Mouse (Mus musculus) spleen, postnatal 4 days (tissue): ENCODE data around the gene Gm14685.
"Not testable (repeated sequence)": the region's sequence is repeated elsewhere in the genome, so short reads cannot be mapped to it uniquely, and the experiment has no call there.

Experiments used
- DNase-seq, 2 experiments: peaks; one replicate each; pipeline ENCODE4 v3.0.0; 2022; ENCODE audit warnings: low spot score in 2 of 2

Gm14685 gene

GRCm38 (mm10) chrX:73116747-73117146 lies at the start of gene Gm14685:
Gene Gm14685 (plus strand): TSS chrX:73117047.
- not testable (repeated sequence) for DNase-seq

- not testable (repeated sequence) for DNase-seq
Measured at GRCm38 (mm10) chrX:73082267-73083055, 34.4 kb upstream of the Gm14685 start, which contains the start of gene Xlr4a. Gene Xlr4a (minus strand): TSS chrX:73082478.

- not testable (repeated sequence) for DNase-seq
Measured at GRCm38 (mm10) chrX:73096941-73097508, 19.8 kb upstream of the Gm14685 start, which contains the start of gene Xlr3a. Gene Xlr3a (minus strand): TSS chrX:73097095.

GRCm38 (mm10) chrX:73122859-73123829 lies 6.3 kb downstream of the Gm14685 start:
- not testable (repeated sequence) for DNase-seq

- DNase-seq: not testable (repeated sequence)
Measured at GRCm38 (mm10) chrX:73143218-73143618, 26.4 kb downstream of the Gm14685 start.

GRCm38 (mm10) chrX:73148496-73148895 lies 31.6 kb downstream of the Gm14685 start, which contains the start of gene Xlr5b:
Gene Xlr5b (plus strand): TSS chrX:73148796.
- DNase-seq: not testable (repeated sequence)

GRCm38 (mm10) chrX:73149350-73149749 lies 32.5 kb downstream of the Gm14685 start, which contains the start of gene DXBay18:
Gene DXBay18 (minus strand): TSS chrX:73149450.
- DNase-seq: not testable (repeated sequence)

GRCm38 (mm10) chrX:73176889-73177288 lies 60.0 kb downstream of the Gm14685 start, which contains the start of gene Spin2d:
Gene Spin2d (minus strand): TSS chrX:73176989.
- not testable (repeated sequence) for DNase-seq
